Mouse (Mus musculus) kidney, embryonic 16.5 days (tissue): ENCODE data around the gene Hs6st3. TPM values are rescaled to one million over a fixed set of nuclear protein-coding genes. Genes with fewer than 3 reads are reported as not detected.

Source experiments
- ATAC-seq: fragments of 200-750 bp; cut with Nextera tagmentation; 2 replicates; pipeline ENCODE4 v1.8.0; 2017; ENCODE audit warnings: moderate TSS enrichment; ENCODE audit not compliant: low FRiP score, low TSS enrichment
- H3K27ac ChIP-seq: fragments of 300-500 bp; sonication (generic); 2 replicates; pipeline ENCODE4 v1.5.1; 2014; ENCODE audit warnings: low read length
- H3K27me3 ChIP-seq: fragments of 300-500 bp; sonication (generic); 2 replicates; pipeline ENCODE4 v1.6.1; 2014; ENCODE audit warnings: low read length, control low read depth, mixed read lengths; ENCODE audit not compliant: insufficient read depth
- H3K36me3 ChIP-seq: fragments of 300-500 bp; sonication (generic); 2 replicates; pipeline ENCODE4 v1.6.1; 2014; ENCODE audit warnings: low read length, control low read depth, mixed read lengths; ENCODE audit not compliant: insufficient read depth
- H3K4me1 ChIP-seq: fragments of 300-500 bp; sonication (generic); 2 replicates; pipeline ENCODE4 v1.6.1; 2014; ENCODE audit warnings: low read length, control low read depth, mixed read lengths; ENCODE audit not compliant: insufficient read depth
- H3K4me2 ChIP-seq: fragments of 300-500 bp; sonication (generic); replicated peaks from 2 replicates; pipeline ENCODE4 v1.6.1; 2014; ENCODE audit warnings: low read depth, low read length
- H3K4me3 ChIP-seq: fragments of 300-500 bp; sonication (generic); 2 replicates; pipeline ENCODE4 v1.5.1; 2014; ENCODE audit warnings: mild to moderate bottlenecking, low read length
- H3K9ac ChIP-seq: fragments of 300-500 bp; sonication (generic); replicated peaks from 2 replicates; pipeline ENCODE4 v1.6.1; 2014; ENCODE audit warnings: low read length
- H3K9me3 ChIP-seq: fragments of 300-500 bp; sonication (generic); 2 replicates; pipeline ENCODE4 v1.6.1; 2016; ENCODE audit warnings: low read length, control low read depth
- WGBS: fragments of 180-500 bp; shearing (Covaris S2); extraction: QIAGEN DNeasy Blood & Tissue Kit; methylation state at CpG from one replicate; pipeline ENCODE4 v1.1.7; 2014; 5-methylcytosine and 5-hydroxymethylcytosine counted together
- polyA plus RNA-seq: library from polyadenylated mRNA; unstranded; fragments of >200 nt; fragmentation: Nextera tagmentation; extraction: Ambion mirVana; gene quantifications from 2 replicates; pipeline ENCODE4 v1.2.1, GENCODE M21; 2015

Gene Hs6st3
- polyA plus RNA-seq, 1 experiment from 2014 or later, result 0.09 TPM

GRCm38 (mm10) chr14:119892922-119893321 lies 754.8 kb downstream of the Hs6st3 start:
- Histone ChIP-seq H3K27me3 (no peaks in the 10 kb centered on the region), H3K4me3 (no peak overlapping the region), H3K4me2 (no peak overlapping the region), H3K4me1 (peaks cover 11% of the 10 kb centered on the region; the same call in 1 of the 2 replicates), H3K9ac (no peak overlapping the region), H3K27ac (no peak overlapping the region), H3K36me3 (no peaks in the 10 kb centered on the region), H3K9me3 (no peaks in the 10 kb centered on the region)
- ATAC-seq, result no peak
- WGBS, result 91% methylated on average over 8 of the region's 8 CpGs

DNA sequence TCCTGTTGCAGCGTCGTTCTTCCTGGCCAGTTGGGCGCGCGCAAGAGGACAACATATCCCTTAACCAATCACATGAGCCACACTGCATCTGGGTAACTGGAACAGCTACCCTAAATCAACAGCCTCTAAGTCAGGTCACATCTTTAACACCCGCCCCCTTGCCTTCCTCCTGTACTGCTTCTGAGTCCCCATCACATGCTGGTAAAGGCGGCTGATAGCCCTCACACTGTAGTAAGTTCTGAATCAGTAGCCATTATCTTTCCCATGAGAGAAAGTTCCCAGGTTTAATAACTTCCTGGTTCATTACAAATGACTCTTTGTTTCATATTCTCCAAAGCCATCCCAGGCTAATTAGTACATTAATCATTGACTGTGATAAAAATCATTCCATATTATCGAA lies 757.0 kb downstream of the Hs6st3 start:
- Histone ChIP-seq H3K9me3 (no peaks in the 10 kb centered on the region), H3K4me1 (peaks cover 11% of the 10 kb centered on the region; the same call in 1 of the 2 replicates), H3K36me3 (no peaks in the 10 kb centered on the region), H3K4me2 (no peak overlapping the region), H3K9ac (no peak overlapping the region), H3K27ac (no peak overlapping the region), H3K4me3 (no peak overlapping the region), H3K27me3 (no peaks in the 10 kb centered on the region)
- 89% methylated on average over 8 of the region's 8 CpGs for WGBS
- no peak for ATAC-seq

DNA sequence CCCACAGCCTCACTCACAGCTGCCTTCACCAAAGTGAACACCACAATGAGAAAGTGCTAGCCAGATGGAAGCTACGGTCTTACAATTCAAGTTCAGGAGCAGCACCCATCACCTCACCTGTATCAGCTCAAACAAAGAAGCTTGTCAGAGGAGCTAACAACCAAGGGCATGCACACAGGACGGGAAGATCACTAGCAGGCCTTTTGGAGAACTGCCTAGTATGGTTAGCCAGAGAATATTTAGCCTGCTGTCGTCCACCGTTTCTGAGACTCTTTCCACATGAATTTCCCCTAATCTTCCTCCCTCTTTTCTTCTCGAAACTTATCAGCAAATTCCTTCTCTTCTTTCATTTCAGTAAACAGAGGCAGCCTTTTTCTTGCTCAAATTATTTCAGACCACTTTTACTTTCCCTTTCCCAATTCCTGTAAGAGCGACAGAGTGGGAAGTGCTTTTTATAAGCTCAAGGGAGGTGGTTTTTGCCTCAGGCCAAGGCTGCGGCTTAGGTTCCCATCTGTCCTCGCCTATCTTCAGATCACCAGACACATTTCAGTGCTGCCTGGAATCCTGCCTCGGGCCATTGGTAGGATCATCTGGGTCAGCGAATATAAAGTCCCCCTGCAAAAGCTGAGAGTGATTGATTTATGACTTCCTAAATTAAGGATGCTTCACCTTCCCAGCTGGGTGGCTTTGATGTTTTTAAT lies 757.8 kb downstream of the Hs6st3 start:
- no peak overlapping the region for H3K9ac ChIP-seq
- no peaks in the 10 kb centered on the region for H3K9me3 ChIP-seq
- H3K4me2 ChIP-seq, result no peak overlapping the region
- peaks cover 11% of the 10 kb centered on the region; the same call in 1 of the 2 replicates for H3K4me1 ChIP-seq
- no peak overlapping the region for H3K27ac ChIP-seq
- peak; percentile 27; the same call in 1 of the 2 replicates for ATAC-seq
- no peaks in the 10 kb centered on the region for H3K27me3 ChIP-seq
- no peak overlapping the region for H3K4me3 ChIP-seq
- no peaks in the 10 kb centered on the region for H3K36me3 ChIP-seq
- 33% methylated on average over 10 of the region's 10 CpGs for WGBS

- Histone ChIP-seq H3K4me3 (no peak overlapping the region), H3K27ac (no peak overlapping the region), H3K4me1 (no peaks in the 10 kb centered on the region), H3K9me3 (no peaks in the 10 kb centered on the region), H3K9ac (no peak overlapping the region), H3K36me3 (no peaks in the 10 kb centered on the region), H3K4me2 (no peak overlapping the region), H3K27me3 (no peaks in the 10 kb centered on the region)
- no peak for ATAC-seq
Observed at GRCm38 (mm10) chr14:119902486-119902885, 764.3 kb downstream of the Hs6st3 start.

- Histone ChIP-seq H3K9ac (no peak overlapping the region), H3K36me3 (no peaks in the 10 kb centered on the region), H3K27ac (no peak overlapping the region), H3K4me2 (no peak overlapping the region), H3K9me3 (no peaks in the 10 kb centered on the region), H3K4me1 (no peaks in the 10 kb centered on the region), H3K27me3 (no peaks in the 10 kb centered on the region), H3K4me3 (no peak overlapping the region)
- no peak for ATAC-seq
- WGBS, result 70% methylated on average over 13 of the region's 13 CpGs
Observed at GRCm38 (mm10) chr14:119908032-119908675, 770.0 kb downstream of the Hs6st3 start.

- no peak overlapping the region for H3K4me3 ChIP-seq
- H3K9ac ChIP-seq, result no peak overlapping the region
- WGBS, result 21% methylated on average over 6 of the region's 6 CpGs
- ATAC-seq, result peak; percentile 37; the same call in 1 of the 2 replicates
- H3K27ac ChIP-seq, result 0 out of 2 replicates have a peak overlapping the region, but pooled peaks have one; percentile 7
- H3K36me3 ChIP-seq, result no peaks in the 10 kb centered on the region
- H3K9me3 ChIP-seq, result no peaks in the 10 kb centered on the region
- no peak overlapping the region for H3K4me2 ChIP-seq
- no peaks in the 10 kb centered on the region for H3K27me3 ChIP-seq
- H3K4me1 ChIP-seq, result peaks cover 12% of the 10 kb centered on the region
Observed at GRCm38 (mm10) chr14:119914508-119914907, 776.4 kb downstream of the Hs6st3 start.

DNA sequence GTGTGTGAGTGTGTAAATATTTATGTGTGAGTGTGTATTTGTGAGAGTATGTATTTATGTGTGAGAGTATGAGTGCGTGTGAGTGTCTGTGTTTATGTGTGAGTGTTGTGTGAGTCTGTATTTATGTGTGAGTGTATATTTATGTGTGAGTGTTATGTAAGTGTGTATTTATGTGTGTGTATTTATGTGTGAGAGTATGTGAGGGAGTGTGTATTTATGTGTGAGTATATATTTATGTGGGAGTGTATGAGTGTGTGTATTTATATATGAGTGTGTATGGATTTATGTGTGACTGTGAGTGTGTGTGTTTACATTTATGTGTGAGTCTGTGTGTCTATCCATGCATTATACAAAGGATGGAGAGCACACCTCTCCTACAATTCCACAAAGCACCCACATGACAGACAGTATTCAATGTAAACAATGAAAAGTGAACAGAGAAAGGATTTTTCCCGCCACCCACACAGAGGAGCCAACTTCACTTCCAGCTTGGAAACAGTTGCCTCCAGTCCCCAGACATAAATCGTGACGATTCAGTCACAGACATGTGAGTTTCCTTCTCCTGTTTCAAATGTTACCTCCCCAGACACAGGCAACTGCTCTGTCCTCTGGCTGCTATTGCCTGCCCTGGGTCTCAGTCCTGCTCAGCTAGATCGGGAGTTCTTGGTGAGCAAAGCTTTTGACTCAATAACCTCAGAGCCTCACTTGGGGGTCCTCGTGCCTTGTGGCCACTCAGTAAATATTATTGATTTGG lies 780.3 kb downstream of the Hs6st3 start:
- WGBS, result 22% methylated on average over 6 of the region's 6 CpGs
- Histone ChIP-seq H3K9me3 (no peaks in the 10 kb centered on the region), H3K36me3 (no peaks in the 10 kb centered on the region), H3K27ac (peak overlapping the region; percentile 41; the same call in 1 of the 2 replicates), H3K4me3 (no peak overlapping the region), H3K9ac (no peak overlapping the region), H3K4me2 (peak overlapping the region; percentile 16; the same call in 1 of the 2 replicates), H3K27me3 (no peaks in the 10 kb centered on the region), H3K4me1 (peaks cover 12% of the 10 kb centered on the region)
- ATAC-seq, result peak; percentile 89

- peaks cover 8% of the 10 kb centered on the region for H3K4me1 ChIP-seq
- WGBS, result 32% methylated on average over 1 of the region's 1 CpGs
- no peak overlapping the region for H3K4me3 ChIP-seq
- ATAC-seq, result peak; percentile 84
- no peaks in the 10 kb centered on the region for H3K36me3 ChIP-seq
- no peak overlapping the region for H3K9ac ChIP-seq
- no peaks in the 10 kb centered on the region for H3K9me3 ChIP-seq
- peak overlapping the region; percentile 41; the same call in 1 of the 2 replicates for H3K27ac ChIP-seq
- no peak overlapping the region for H3K4me2 ChIP-seq
- H3K27me3 ChIP-seq, result no peaks in the 10 kb centered on the region
Observed at GRCm38 (mm10) chr14:119919177-119919576, 781.0 kb downstream of the Hs6st3 start.
